Mouse (Mus musculus): Measurements from ENCODE around the gene Gm20604. TPM values are rescaled to one million over a fixed set of nuclear protein-coding genes. Genes with fewer than 3 reads are reported as not detected.

The Gm20604 gene
- polyA plus RNA-seq, 1 experiment from 2014 or later, result 31.8 TPM

- H3K9me3 ChIP-seq (ENCODE audit: control insufficient read depth, low read length), result no peaks in the 10 kb centered on the region
- H3K9ac ChIP-seq (ENCODE audit: low read length), result no peak overlapping the region; the same call in 1 of the 2 replicates
- DNase-seq (ENCODE audit: low spot score) (peak; percentile 57), ATAC-seq (replicated peaks; ENCODE audit: low FRiP score) (no peak)
- no peaks in the 10 kb centered on the region for H3K36me3 ChIP-seq (ENCODE audit: control insufficient read depth, insufficient read depth, low read length)
- WGBS, result 90% methylated on average over 7 of the region's 7 CpGs
- peaks cover 8% of the 10 kb centered on the region; the same call in 1 of the 2 replicates for H3K4me1 ChIP-seq (replicated peaks; ENCODE audit: control insufficient read depth, insufficient read depth, low read length)
- H3K27me3 ChIP-seq (ENCODE audit: control insufficient read depth, insufficient read depth, low read length), result no peaks in the 10 kb centered on the region
- H3K4me3 ChIP-seq (ENCODE audit: low read depth, low read length), result peak overlapping the region; percentile 75
- H3K4me2 ChIP-seq (ENCODE audit: low read depth, low read length, severe bottlenecking), result peak overlapping the region; percentile 82
- H3K27ac ChIP-seq (ENCODE audit: low read depth, low read length), result no peak overlapping the region
These were observed 2.2 kb downstream of the Gm20604 start for GRCm38 (mm10) chr12:102756304-102756703.

- Histone ChIP-seq H3K27me3 (ENCODE audit: control insufficient read depth, insufficient read depth, low read length) (no peaks in the 10 kb centered on the region), H3K4me1 (replicated peaks; ENCODE audit: control insufficient read depth, insufficient read depth, low read length) (0 out of 2 replicates have a peak, but pooled peaks cover 2% of the 10 kb centered on the region), H3K4me3 (ENCODE audit: low read depth, low read length) (no peak overlapping the region), H3K9me3 (ENCODE audit: control insufficient read depth, low read length) (no peaks in the 10 kb centered on the region), H3K27ac (ENCODE audit: low read depth, low read length) (no peak overlapping the region), H3K4me2 (ENCODE audit: low read depth, low read length, severe bottlenecking) (no peak overlapping the region), H3K36me3 (ENCODE audit: control insufficient read depth, insufficient read depth, low read length) (no peaks in the 10 kb centered on the region), H3K9ac (ENCODE audit: low read length) (no peak overlapping the region)
- 95% methylated on average over 3 of the region's 3 CpGs for WGBS
- ATAC-seq (replicated peaks; ENCODE audit: low FRiP score), result no peak
- no peak for DNase-seq (ENCODE audit: low spot score)
These were observed 10.2 kb downstream of the Gm20604 start for GRCm38 (mm10) chr12:102748256-102748655.

GRCm38 (mm10) chr12:102744839-102745238 is 13.6 kb downstream of the Gm20604 start:
- Histone ChIP-seq H3K9ac (ENCODE audit: low read length) (no peak overlapping the region; the same call in 1 of the 2 replicates), H3K9me3 (ENCODE audit: control insufficient read depth, low read length) (no peaks in the 10 kb centered on the region), H3K4me3 (ENCODE audit: low read depth, low read length) (no peak overlapping the region), H3K27ac (ENCODE audit: low read depth, low read length) (no peak overlapping the region), H3K36me3 (ENCODE audit: control insufficient read depth, insufficient read depth, low read length) (no peaks in the 10 kb centered on the region), H3K4me1 (replicated peaks; ENCODE audit: control insufficient read depth, insufficient read depth, low read length) (peaks cover 3% of the 10 kb centered on the region; the same call in 1 of the 2 replicates), H3K4me2 (ENCODE audit: low read depth, low read length, severe bottlenecking) (peak overlapping the region; percentile 86), H3K27me3 (ENCODE audit: control insufficient read depth, insufficient read depth, low read length) (no peaks in the 10 kb centered on the region)
- DNase-seq (ENCODE audit: low spot score) (no peak), ATAC-seq (replicated peaks; ENCODE audit: low FRiP score) (no peak)
- 71% methylated on average over 6 of the region's 6 CpGs for WGBS

GRCm38 (mm10) chr12:102743589-102744574 is 14.6 kb downstream of the Gm20604 start, which contains the start of the genes Moap1 and Tmem251:
Gene Moap1 (minus strand): TSS chr12:102743661.
Gene Tmem251 (plus strand): TSS chr12:102743762.
- Histone ChIP-seq H3K27ac (ENCODE audit: low read depth, low read length) (peak within 1 kb of the TSS; percentile 80), H3K4me1 (replicated peaks; ENCODE audit: control insufficient read depth, insufficient read depth, low read length) (peaks cover 3% of the 10 kb centered on the region; the same call in 1 of the 2 replicates), H3K4me3 (ENCODE audit: low read depth, low read length) (peak within 1 kb of the TSS; percentile 81), H3K36me3 (ENCODE audit: control insufficient read depth, insufficient read depth, low read length) (no peaks in the 10 kb centered on the region), H3K9ac (ENCODE audit: low read length) (peak within 1 kb of the TSS; percentile 80), H3K27me3 (ENCODE audit: control insufficient read depth, insufficient read depth, low read length) (no peaks in the 10 kb centered on the region), H3K4me2 (ENCODE audit: low read depth, low read length, severe bottlenecking) (peak within 1 kb of the TSS; percentile 86), H3K9me3 (ENCODE audit: control insufficient read depth, low read length) (no peaks in the 10 kb centered on the region)
- ATAC-seq (replicated peaks; ENCODE audit: low FRiP score) (peak; percentile 97), DNase-seq (ENCODE audit: low spot score) (peak; percentile 95)
- under 1% methylated on average over 63 of the region's 63 CpGs for WGBS

GRCm38 (mm10) chr12:102743036-102743588 is 15.4 kb downstream of the Gm20604 start:
- WGBS, result under 1% methylated on average over 33 of the region's 33 CpGs
- no peaks in the 10 kb centered on the region for H3K27me3 ChIP-seq (ENCODE audit: control insufficient read depth, insufficient read depth, low read length)
- H3K4me1 ChIP-seq (replicated peaks; ENCODE audit: control insufficient read depth, insufficient read depth, low read length), result peaks cover 3% of the 10 kb centered on the region; the same call in 1 of the 2 replicates
- peak overlapping the region; percentile 81 for H3K4me3 ChIP-seq (ENCODE audit: low read depth, low read length)
- peak overlapping the region; percentile 86 for H3K4me2 ChIP-seq (ENCODE audit: low read depth, low read length, severe bottlenecking)
- peak overlapping the region; percentile 80 for H3K9ac ChIP-seq (ENCODE audit: low read length)
- no peaks in the 10 kb centered on the region for H3K36me3 ChIP-seq (ENCODE audit: control insufficient read depth, insufficient read depth, low read length)
- no peak; the same call in 1 of the 2 replicates for ATAC-seq (replicated peaks; ENCODE audit: low FRiP score)
- DNase-seq (ENCODE audit: low spot score), result no peak
- no peaks in the 10 kb centered on the region for H3K9me3 ChIP-seq (ENCODE audit: control insufficient read depth, low read length)
- H3K27ac ChIP-seq (ENCODE audit: low read depth, low read length), result peak overlapping the region; percentile 80

GRCm38 (mm10) chr12:102742056-102742455 is 16.4 kb downstream of the Gm20604 start:
- Histone ChIP-seq H3K27me3 (ENCODE audit: control insufficient read depth, insufficient read depth, low read length) (no peaks in the 10 kb centered on the region), H3K9ac (ENCODE audit: low read length) (no peak overlapping the region), H3K27ac (ENCODE audit: low read depth, low read length) (no peak overlapping the region), H3K4me3 (ENCODE audit: low read depth, low read length) (no peak overlapping the region), H3K36me3 (ENCODE audit: control insufficient read depth, insufficient read depth, low read length) (no peaks in the 10 kb centered on the region), H3K4me2 (ENCODE audit: low read depth, low read length, severe bottlenecking) (no peak overlapping the region), H3K9me3 (ENCODE audit: control insufficient read depth, low read length) (no peaks in the 10 kb centered on the region), H3K4me1 (replicated peaks; ENCODE audit: control insufficient read depth, insufficient read depth, low read length) (peaks cover 3% of the 10 kb centered on the region; the same call in 1 of the 2 replicates)
- DNase-seq (ENCODE audit: low spot score) (no peak), ATAC-seq (replicated peaks; ENCODE audit: low FRiP score) (no peak)
- 91% methylated on average over 7 of the region's 7 CpGs for WGBS

- Histone ChIP-seq H3K36me3 (ENCODE audit: control insufficient read depth, insufficient read depth, low read length) (no peaks in the 10 kb centered on the region), H3K27me3 (ENCODE audit: control insufficient read depth, insufficient read depth, low read length) (no peaks in the 10 kb centered on the region), H3K9ac (ENCODE audit: low read length) (no peak overlapping the region), H3K9me3 (ENCODE audit: control insufficient read depth, low read length) (no peaks in the 10 kb centered on the region), H3K4me3 (ENCODE audit: low read depth, low read length) (no peak overlapping the region), H3K4me1 (replicated peaks; ENCODE audit: control insufficient read depth, insufficient read depth, low read length) (peaks cover 3% of the 10 kb centered on the region; the same call in 1 of the 2 replicates), H3K27ac (ENCODE audit: low read depth, low read length) (no peak overlapping the region), H3K4me2 (ENCODE audit: low read depth, low read length, severe bottlenecking) (no peak overlapping the region)
- WGBS, result 72% methylated on average over 3 of the region's 3 CpGs
- DNase-seq (ENCODE audit: low spot score) (no peak), ATAC-seq (replicated peaks; ENCODE audit: low FRiP score) (no peak)
These were observed 18.2 kb downstream of the Gm20604 start for GRCm38 (mm10) chr12:102740285-102740684.

GRCm38 (mm10) chr12:102739096-102739495 is 19.4 kb downstream of the Gm20604 start:
- WGBS, result 83% methylated on average over 5 of the region's 5 CpGs

More at GRCm38 (mm10) chr12:102739096-102739495, 19.4 kb downstream of the Gm20604 start:
- no peaks in the 10 kb centered on the region for H3K36me3 ChIP-seq (ENCODE audit: control insufficient read depth, insufficient read depth, low read length)
- no peaks in the 10 kb centered on the region for H3K27me3 ChIP-seq (ENCODE audit: control insufficient read depth, insufficient read depth, low read length)
- DNase-seq (ENCODE audit: low spot score) (no peak), ATAC-seq (replicated peaks; ENCODE audit: low FRiP score) (no peak)
- H3K27ac ChIP-seq (ENCODE audit: low read depth, low read length), result no peak overlapping the region
- H3K4me2 ChIP-seq (ENCODE audit: low read depth, low read length, severe bottlenecking), result no peak overlapping the region
- no peak overlapping the region for H3K9ac ChIP-seq (ENCODE audit: low read length)
- H3K4me3 ChIP-seq (ENCODE audit: low read depth, low read length), result no peak overlapping the region
- no peaks in the 10 kb centered on the region for H3K9me3 ChIP-seq (ENCODE audit: control insufficient read depth, low read length)
- peaks cover 2% of the 10 kb centered on the region; the same call in 1 of the 2 replicates for H3K4me1 ChIP-seq (replicated peaks; ENCODE audit: control insufficient read depth, insufficient read depth, low read length)
